Mouse (Mus musculus): ENCODE data around the gene Alb. TPM values are rescaled to one million over a fixed set of nuclear protein-coding genes. Genes with fewer than 3 reads are reported as not detected.

The Alb gene
- polyA plus RNA-seq, 1 experiment from 2014 or later = not detected

Other genes with a start within 250 kb of the Alb start
- 30.8 and 32.3 TPM in 2 replicates for gene Cox18, start 236.9 kb upstream of the Alb start, polyA plus RNA-seq (2014; fragmentation: Nextera tagmentation; extraction: Ambion mirVana)
- gene Ankrd17, start 94.3 kb upstream of the Alb start, polyA plus RNA-seq (2014; fragmentation: Nextera tagmentation; extraction: Ambion mirVana) = 31.1 and 32.9 TPM in 2 replicates
- 8.2 and 8.8 TPM in 2 replicates for gene Gm9958, start 93.7 kb upstream of the Alb start, polyA plus RNA-seq (2014; fragmentation: Nextera tagmentation; extraction: Ambion mirVana)
- gene Afp, start 29.8 kb downstream of the Alb start, polyA plus RNA-seq (2014; fragmentation: Nextera tagmentation; extraction: Ambion mirVana) = 0.29 TPM in 1 of 2 replicates, not detected in the other
- gene Afm, start 58.0 kb downstream of the Alb start, polyA plus RNA-seq (2014; fragmentation: Nextera tagmentation; extraction: Ambion mirVana) = not detected in 2 replicates
- gene 5830473C10Rik, start 100.2 kb downstream of the Alb start, polyA plus RNA-seq (2014; fragmentation: Nextera tagmentation; extraction: Ambion mirVana) = not detected in 2 replicates
- gene Rassf6, start 179.8 kb downstream of the Alb start, polyA plus RNA-seq (2014; fragmentation: Nextera tagmentation; extraction: Ambion mirVana) = 0.51 and 0.52 TPM in 2 replicates

Measured in forebrain, embryonic 11.5 days (tissue).